Mouse (Mus musculus): ENCODE data around the gene Apbb1. TPM values are rescaled to one million over a fixed set of nuclear protein-coding genes. Genes with fewer than 3 reads are reported as not detected.

Apbb1 gene
- polyA plus RNA-seq (2015; fragmentation: Nextera tagmentation; extraction: Ambion mirVana): 3.4 and 4.6 TPM in 2 replicates

DNA sequence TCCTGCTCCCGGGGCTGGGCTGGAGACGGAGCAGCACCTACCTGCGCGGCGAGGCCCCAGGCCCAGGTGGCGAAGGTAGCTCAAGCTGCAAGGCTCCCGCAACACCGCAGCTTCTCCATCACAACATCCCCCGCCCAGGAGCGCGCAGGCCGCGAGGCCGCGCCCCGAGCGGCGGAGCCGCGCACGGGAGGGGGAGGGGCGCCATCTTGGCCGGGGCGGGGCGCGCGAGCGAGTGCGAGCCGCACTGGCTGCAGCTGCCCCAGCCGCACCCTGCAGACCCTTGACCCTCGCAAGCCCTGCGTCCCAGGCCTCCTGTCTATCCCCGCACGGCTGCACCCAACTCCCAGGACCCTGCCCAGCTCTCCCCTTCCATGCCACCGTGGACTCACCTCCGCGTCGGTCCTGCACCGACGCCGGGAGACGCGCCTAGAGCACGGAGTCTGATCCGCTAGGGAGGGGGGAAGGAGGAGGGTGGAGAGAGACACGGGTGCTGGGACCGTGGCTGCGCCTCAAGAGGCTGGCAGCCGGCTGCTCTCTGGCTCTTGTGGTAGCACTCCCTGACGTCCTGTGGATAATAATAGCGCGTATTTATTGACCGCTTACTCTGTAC is at the start of gene Apbb1:
Gene Apbb1, minus strand, starts transcription at position 560 of the 610 bp plus-strand sequence.

DNA sequence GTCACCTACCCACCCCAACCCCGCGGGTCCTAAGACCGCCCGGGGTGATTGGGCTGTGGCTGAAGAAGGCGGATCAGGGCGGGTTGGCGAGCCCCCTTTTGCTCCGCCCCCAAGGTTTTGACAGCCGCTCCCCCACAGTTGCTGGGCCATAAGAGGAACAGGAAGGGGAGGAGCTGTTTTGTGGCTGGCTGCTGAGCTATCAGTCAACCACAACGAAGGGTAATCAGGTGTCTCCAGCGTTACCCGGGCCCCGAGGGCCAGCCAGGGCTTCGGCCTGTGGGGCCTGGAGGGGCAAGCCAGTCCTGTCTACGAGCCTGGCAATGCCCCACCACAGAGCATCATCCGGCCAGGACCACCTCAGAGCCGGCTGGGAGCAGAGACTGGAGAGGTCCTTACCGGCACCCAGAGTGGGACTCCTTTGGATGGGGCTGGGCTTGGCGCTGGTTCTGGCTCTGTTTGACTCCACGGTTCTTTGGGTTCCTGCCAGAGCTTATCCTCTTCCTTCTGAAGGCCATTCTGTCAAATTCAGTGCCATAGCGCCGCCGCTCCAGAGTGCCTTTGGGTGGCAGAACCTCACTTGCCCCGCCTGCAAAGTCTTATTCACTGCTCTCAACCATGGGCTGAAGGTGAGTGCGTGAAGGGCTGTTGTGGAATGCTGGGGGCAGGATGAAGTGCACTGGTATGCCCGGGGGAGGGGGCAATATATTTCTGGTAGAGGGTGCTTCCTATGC is 27.1 kb downstream of the Apbb1 start, which contains the start of gene Smpd1:
Gene Smpd1, plus strand, starts transcription at position 149 of the 731 bp plus-strand sequence.

Other genes with a start within 250 kb of the Apbb1 start
- not detected in 2 replicates for gene Olfr690, start 247.5 kb downstream of the Apbb1 start, polyA plus RNA-seq (2015; fragmentation: Nextera tagmentation; extraction: Ambion mirVana)
- not detected in 2 replicates for gene Olfr691, start 239.4 kb downstream of the Apbb1 start, polyA plus RNA-seq (2015; fragmentation: Nextera tagmentation; extraction: Ambion mirVana)
- not detected in 2 replicates for gene Olfr692, start 213.4 kb downstream of the Apbb1 start, polyA plus RNA-seq (2015; fragmentation: Nextera tagmentation; extraction: Ambion mirVana)
- 0.35 TPM in 1 of 2 replicates, not detected in the other for gene Gm5901, start 206.6 kb downstream of the Apbb1 start, polyA plus RNA-seq (2015; fragmentation: Nextera tagmentation; extraction: Ambion mirVana)
- gene Fam160a2, start 181.6 kb downstream of the Apbb1 start, polyA plus RNA-seq (2015; fragmentation: Nextera tagmentation; extraction: Ambion mirVana): 22.6 and 25.5 TPM in 2 replicates
- 0.05 TPM in 1 of 2 replicates, not detected in the other for gene Cnga4, start 177.1 kb downstream of the Apbb1 start, polyA plus RNA-seq (2015; fragmentation: Nextera tagmentation; extraction: Ambion mirVana)
- gene Cckbr, start 155.9 kb downstream of the Apbb1 start, polyA plus RNA-seq (2015; fragmentation: Nextera tagmentation; extraction: Ambion mirVana): not detected in 2 replicates
- gene Cavin3, start 99.4 kb downstream of the Apbb1 start, polyA plus RNA-seq (2015; fragmentation: Nextera tagmentation; extraction: Ambion mirVana): 56.0 and 66.3 TPM in 2 replicates
- 17.5 and 18.0 TPM in 2 replicates for gene Smpd1, start 27.3 kb downstream of the Apbb1 start, polyA plus RNA-seq (2015; fragmentation: Nextera tagmentation; extraction: Ambion mirVana)
- 0.61 and 0.69 TPM in 2 replicates for gene Hpx, start 18.5 kb upstream of the Apbb1 start, polyA plus RNA-seq (2015; fragmentation: Nextera tagmentation; extraction: Ambion mirVana)
- 6.0 and 8.5 TPM in 2 replicates for gene Trim3, start 51.9 kb upstream of the Apbb1 start, polyA plus RNA-seq (2015; fragmentation: Nextera tagmentation; extraction: Ambion mirVana)
- gene Timm10b, start 58.4 kb upstream of the Apbb1 start, polyA plus RNA-seq (2015; fragmentation: Nextera tagmentation; extraction: Ambion mirVana): 172 and 176 TPM in 2 replicates
- gene Arfip2, start 58.8 kb upstream of the Apbb1 start, polyA plus RNA-seq (2015; fragmentation: Nextera tagmentation; extraction: Ambion mirVana): 17.2 and 22.3 TPM in 2 replicates
- 30.2 and 33.3 TPM in 2 replicates for gene Gm45799, start 58.9 kb upstream of the Apbb1 start, polyA plus RNA-seq (2015; fragmentation: Nextera tagmentation; extraction: Ambion mirVana)
- gene Dnhd1, start 69.2 kb upstream of the Apbb1 start, polyA plus RNA-seq (2015; fragmentation: Nextera tagmentation; extraction: Ambion mirVana): 0.37 and 0.51 TPM in 2 replicates
- gene Ilk, start 154.9 kb upstream of the Apbb1 start, polyA plus RNA-seq (2015; fragmentation: Nextera tagmentation; extraction: Ambion mirVana): 153 and 175 TPM in 2 replicates
- 17.3 and 17.4 TPM in 2 replicates for gene Rrp8, start 155.7 kb upstream of the Apbb1 start, polyA plus RNA-seq (2015; fragmentation: Nextera tagmentation; extraction: Ambion mirVana)
- 135 and 154 TPM in 2 replicates for gene Taf10, start 162.7 kb upstream of the Apbb1 start, polyA plus RNA-seq (2015; fragmentation: Nextera tagmentation; extraction: Ambion mirVana)
- gene Tpp1, start 170.6 kb upstream of the Apbb1 start, polyA plus RNA-seq (2015; fragmentation: Nextera tagmentation; extraction: Ambion mirVana): 43.0 and 44.6 TPM in 2 replicates
- gene Dchs1, start 206.0 kb upstream of the Apbb1 start, polyA plus RNA-seq (2015; fragmentation: Nextera tagmentation; extraction: Ambion mirVana): 1.6 and 2.4 TPM in 2 replicates
- gene Mrpl17, start 229.4 kb upstream of the Apbb1 start, polyA plus RNA-seq (2015; fragmentation: Nextera tagmentation; extraction: Ambion mirVana): 255 and 272 TPM in 2 replicates

Measured in spleen, postnatal 0 days (tissue).